Mouse (Mus musculus) olfactory bulb, adult 2 months (tissue): ENCODE results near the gene Exosc6. TPM values are rescaled to one million over a fixed set of nuclear protein-coding genes. Genes with fewer than 3 reads are reported as not detected.
A peak's percentile ranks its signal among the peaks of the same experiment; 100 is the strongest.
"Not testable (repeated sequence)": the region's sequence is repeated elsewhere in the genome, so short reads cannot be mapped to it uniquely, and the experiment has no call there.

Experiments
- H3K27ac ChIP-seq: fragments of 200-500 bp; 2 replicates; pipeline ENCODE4 v1.5.1; 2012; ENCODE audit warnings: low read depth, low read length; ENCODE audit not compliant: insufficient read depth
- H3K4me1 ChIP-seq: fragments of 200-500 bp; 2 replicates; pipeline ENCODE4 v1.6.1; 2012; ENCODE audit warnings: low read length; ENCODE audit not compliant: control insufficient read depth, insufficient read depth
- H3K4me3 ChIP-seq: fragments of 200-500 bp; 2 replicates; pipeline ENCODE4 v1.5.1; 2012; ENCODE audit warnings: mild to moderate bottlenecking, low read depth, low read length, moderate library complexity; ENCODE audit not compliant: insufficient read depth
- CTCF ChIP-seq: fragments of 200-500 bp; IDR thresholded peaks from 2 replicates; pipeline ENCODE4 v1.5.1; 2012; ENCODE audit warnings: low read depth, mild to moderate bottlenecking, low read length, moderate library complexity; ENCODE audit not compliant: insufficient read depth
- POLR2A ChIP-seq: fragments of 200-500 bp; IDR thresholded peaks from 2 replicates; pipeline ENCODE4 v1.6.1; 2012; ENCODE audit warnings: mild to moderate bottlenecking, low read depth, low read length, moderate library complexity; ENCODE audit not compliant: insufficient read depth
- WGBS: fragments of 180-500 bp; shearing (Covaris S2); methylation state at CpG from one replicate; pipeline ENCODE4 v1.1.7; 2018; 5-methylcytosine and 5-hydroxymethylcytosine counted together
- polyA plus RNA-seq: library from polyadenylated mRNA; stranded (reverse); fragments of >200 nt; gene quantifications from 2 replicates; pipeline ENCODE4 v1.2.4, GENCODE M21; 2012; ENCODE audit warnings: low replicate concordance; ENCODE audit not compliant: missing spikeins, insufficient read depth, insufficient read length

Exosc6 gene
- polyA plus RNA-seq, 1 experiment, result not detected

DNA sequence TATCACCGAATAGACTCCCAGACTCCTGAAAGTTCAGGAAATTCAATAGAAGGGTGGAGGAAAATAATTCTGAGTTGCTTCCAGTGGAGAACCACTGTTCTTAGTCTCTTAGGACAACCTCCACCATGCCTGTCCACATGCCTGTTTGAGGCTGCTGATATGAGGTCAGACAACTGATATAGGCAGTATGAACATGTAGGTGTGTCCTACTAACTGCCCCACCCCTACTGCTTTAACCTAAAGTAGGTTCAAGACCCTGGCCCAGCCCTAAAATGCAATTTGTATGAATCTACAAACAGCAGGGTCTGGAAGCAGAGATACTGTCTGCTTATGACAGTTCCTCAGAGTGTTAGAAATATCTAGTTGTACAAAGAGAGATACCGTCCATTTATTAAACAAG is 478 bp upstream of the Exosc6 start:
- no peak overlapping the region for H3K27ac ChIP-seq
- no peak overlapping the region for H3K4me3 ChIP-seq
- peaks cover 5% of the 10 kb centered on the region for H3K4me1 ChIP-seq
- WGBS, result 66% methylated on average over 2 of the region's 2 CpGs
- TF ChIP-seq POLR2A (no peak), CTCF (no peak)

DNA sequence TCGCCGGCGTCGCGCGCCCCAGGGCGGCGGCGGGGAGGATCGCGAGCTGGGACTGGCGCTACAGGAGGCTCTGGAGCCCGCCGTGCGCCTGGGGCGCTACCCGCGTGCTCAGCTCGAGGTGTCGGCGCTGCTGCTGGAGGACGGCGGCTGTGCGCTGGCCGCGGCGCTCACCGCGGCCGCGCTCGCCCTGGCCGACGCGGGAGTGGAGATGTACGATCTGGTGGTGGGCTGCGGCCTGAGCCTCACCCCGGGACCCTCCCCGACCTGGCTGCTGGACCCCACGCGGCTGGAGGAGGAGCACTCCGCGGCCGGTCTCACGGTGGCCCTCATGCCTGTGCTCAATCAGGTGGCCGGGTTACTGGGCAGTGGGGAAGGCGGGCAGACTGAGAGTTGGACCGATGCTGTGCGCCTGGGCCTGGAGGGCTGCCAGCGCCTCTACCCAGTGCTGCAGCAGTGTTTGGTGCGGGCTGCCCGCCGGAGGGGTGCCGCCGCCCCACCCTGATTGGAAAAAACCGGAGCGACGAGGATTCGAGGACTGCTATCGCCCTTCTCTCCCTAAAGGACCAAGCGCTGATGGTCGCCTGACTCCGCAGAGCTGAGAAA is 653 bp downstream of the Exosc6 start:
- Histone ChIP-seq H3K4me3 (peak overlapping the region; percentile 76), H3K4me1 (peaks cover 11% of the 10 kb centered on the region), H3K27ac (no peak overlapping the region)
- WGBS, result under 1% methylated on average over 63 of the region's 63 CpGs
- TF ChIP-seq CTCF (no peak), POLR2A (no peak; the same call in 1 of the 2 replicates)

DNA sequence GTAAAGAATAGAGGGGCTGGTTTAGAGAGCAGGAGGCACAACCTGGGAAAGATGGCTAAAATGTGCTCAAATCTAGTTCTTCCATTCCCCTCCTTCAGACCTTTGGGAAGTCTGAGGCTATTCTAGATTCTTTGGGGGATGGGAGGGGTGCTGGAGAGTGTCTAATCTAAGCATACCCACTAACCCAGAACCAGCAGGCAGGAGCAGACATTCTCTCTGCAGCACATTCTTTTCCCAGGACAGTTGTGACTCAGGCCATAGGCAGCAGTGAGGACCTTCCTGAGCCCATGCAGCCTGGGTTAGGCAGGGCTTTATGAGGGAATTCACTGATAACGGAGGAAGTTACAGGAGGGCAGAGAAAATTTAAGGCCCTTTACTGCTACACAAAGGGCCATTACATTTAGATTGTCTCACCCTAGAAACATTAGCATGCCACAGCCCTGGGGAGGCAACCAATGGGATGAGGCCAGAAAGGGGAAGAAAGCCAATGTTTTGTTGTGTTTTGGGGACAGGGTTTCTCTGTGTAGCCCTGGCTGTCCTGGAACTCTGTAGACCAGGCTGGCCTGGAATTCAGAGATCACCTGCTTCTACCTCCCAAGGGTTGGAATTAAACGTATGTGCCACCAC is 2.9 kb downstream of the Exosc6 start:
- TF ChIP-seq POLR2A (no peak), CTCF (no peak)
- 78% methylated on average over 2 of the region's 2 CpGs for WGBS

DNA sequence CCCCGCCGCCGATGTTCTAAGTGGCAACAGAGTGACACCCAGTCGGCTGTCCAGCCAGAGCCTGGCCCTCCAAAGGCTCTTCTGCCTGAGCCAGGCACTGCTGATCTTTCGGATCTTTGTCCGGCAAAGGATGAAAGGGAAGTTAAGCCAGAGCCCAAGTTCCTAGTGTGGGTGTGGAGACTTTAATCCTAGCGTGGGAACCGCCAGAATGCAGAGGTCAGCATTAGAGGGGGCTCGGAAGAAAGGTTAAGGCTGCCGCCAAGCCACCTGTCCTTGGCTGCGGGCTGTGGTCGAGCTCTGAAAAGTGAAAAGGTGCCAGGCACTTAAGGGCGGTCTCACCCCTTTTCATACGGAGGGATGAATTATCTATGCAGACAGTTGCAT is 5.5 kb downstream of the Exosc6 start:
- H3K27ac ChIP-seq, result no peak overlapping the region
- TF ChIP-seq POLR2A, result no peak
- TF ChIP-seq CTCF, result no peak
- H3K4me1 ChIP-seq, result peaks cover 12% of the 10 kb centered on the region
- peak overlapping the region; percentile 79 for H3K4me3 ChIP-seq
- whole genome bisulfite sequencing, result under 1% methylated on average over 14 of the region's 14 CpGs

More for the DNA sequence above, 2.9 kb downstream of the Exosc6 start:
- peaks cover 12% of the 10 kb centered on the region for H3K4me1 ChIP-seq
- no peak overlapping the region for H3K4me3 ChIP-seq
- H3K27ac ChIP-seq, result no peak overlapping the region

DNA sequence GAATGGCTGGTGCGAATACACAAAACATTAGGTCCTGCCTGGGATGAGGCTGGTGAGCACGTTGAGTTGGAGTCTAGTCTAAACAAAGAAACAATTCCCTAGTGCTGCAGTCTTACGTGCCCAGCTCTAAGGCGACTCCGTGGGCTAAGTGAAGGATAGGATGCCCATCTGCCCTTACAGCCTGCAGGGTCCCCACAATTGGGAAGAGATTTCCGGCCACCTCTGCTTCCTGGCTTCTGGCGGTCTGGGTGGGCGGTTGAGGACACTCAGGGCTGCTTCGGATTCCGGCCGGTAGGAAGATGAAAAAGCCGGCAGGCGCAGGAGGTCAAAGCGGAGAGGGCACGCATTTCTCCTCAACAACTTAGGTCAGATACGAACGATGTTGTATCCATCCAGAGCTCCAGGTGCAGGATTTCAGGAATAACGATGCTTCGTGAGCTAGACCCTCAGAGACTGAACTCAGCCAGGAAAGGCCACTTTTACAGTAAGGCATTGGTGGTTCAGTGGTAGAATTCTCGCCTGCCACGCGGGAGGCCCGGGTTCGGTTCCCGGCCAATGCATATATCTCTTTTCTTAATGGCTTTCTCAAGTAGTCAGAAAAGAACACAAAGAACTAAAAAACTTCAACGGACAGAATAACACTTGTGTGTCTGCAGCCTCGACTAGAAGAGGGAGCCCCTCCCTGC is 6.1 kb downstream of the Exosc6 start:
- TF ChIP-seq POLR2A, result no peak
- Histone ChIP-seq H3K27ac (peak overlapping the region; percentile 43; the same call in 1 of the 2 replicates), H3K4me1 (peaks cover 7% of the 10 kb centered on the region), H3K4me3 (peak overlapping the region; percentile 79)
- under 1% methylated on average over 27 of the region's 27 CpGs for WGBS

DNA sequence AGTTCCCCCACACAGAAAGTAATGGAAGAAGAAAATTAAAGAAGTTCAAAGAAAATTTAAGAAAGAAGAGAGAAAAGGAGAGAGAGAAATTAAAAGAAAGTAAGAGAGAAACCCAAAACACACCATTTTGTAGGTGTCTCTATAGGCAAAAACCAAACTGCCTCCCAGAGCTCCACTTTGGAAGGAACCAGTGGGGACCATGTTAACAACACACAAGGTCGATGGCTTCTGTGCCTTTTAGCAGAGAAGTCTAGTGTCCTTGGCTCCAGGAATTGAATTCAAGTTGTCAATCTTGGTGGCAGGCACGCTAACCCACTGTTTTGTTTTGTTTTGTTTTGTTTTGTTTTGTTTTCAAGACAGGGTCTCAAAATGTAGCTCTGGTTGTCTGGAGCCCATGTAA is 6.8 kb downstream of the Exosc6 start:
- Histone ChIP-seq H3K4me3 (no peak overlapping the region), H3K27ac (no peak overlapping the region), H3K4me1 (peaks cover 7% of the 10 kb centered on the region; the same call in 1 of the 2 replicates)
- TF ChIP-seq POLR2A (no peak), CTCF (no peak)
- WGBS, result 43% methylated on average over 2 of the region's 2 CpGs

DNA sequence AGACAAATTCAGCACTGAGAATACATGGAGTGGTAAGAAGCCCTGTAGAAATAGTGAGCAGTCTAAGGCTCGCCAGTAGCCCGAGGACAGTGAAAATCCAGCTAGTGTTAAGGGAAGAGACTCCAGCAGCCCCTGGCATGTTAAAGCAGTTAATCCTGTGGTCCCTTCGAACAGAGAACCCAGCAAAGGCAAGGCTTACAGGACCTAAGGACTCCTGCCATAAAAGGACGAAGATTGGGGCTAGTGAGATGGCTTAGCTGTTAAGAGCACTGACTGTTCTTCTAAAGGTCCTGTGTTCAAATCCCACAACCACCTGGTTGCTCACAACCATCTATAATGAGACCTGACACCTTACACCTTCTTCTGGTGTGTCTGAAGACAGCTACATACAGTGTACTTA is 10.2 kb downstream of the Exosc6 start:
- WGBS, result 71% methylated on average over 4 of the region's 4 CpGs
- TF ChIP-seq POLR2A, result no peak
- H3K27ac ChIP-seq, result no peak overlapping the region
- H3K4me1 ChIP-seq, result 0 out of 2 replicates have a peak, but pooled peaks cover 4% of the 10 kb centered on the region
- H3K4me3 ChIP-seq, result no peak overlapping the region

DNA sequence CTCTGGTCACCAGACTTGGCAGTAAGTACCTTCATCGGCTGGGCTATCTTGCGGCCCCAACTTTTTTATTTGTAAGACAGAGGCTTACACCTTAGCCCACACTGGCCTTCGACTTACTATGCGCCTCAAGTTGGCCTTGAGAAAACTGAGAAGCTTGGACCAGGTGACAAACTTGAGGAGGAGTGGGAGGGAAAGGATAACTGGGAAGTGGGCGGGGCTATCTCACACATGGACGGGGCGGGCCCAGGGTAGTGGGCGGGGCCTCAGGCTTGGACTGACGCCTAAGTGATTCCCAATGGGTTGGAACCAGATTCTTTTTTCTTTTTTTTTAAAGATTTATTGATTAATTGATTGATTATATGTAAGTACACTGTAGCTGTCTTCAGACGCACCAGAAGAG is 11.3 kb downstream of the Exosc6 start:
- no peak overlapping the region for H3K27ac ChIP-seq
- no peak for TF ChIP-seq POLR2A
- no peak for TF ChIP-seq CTCF
- H3K4me1 ChIP-seq, result no peaks in the 10 kb centered on the region
- no peak overlapping the region for H3K4me3 ChIP-seq
- 41% methylated on average over 10 of the region's 10 CpGs for WGBS

DNA sequence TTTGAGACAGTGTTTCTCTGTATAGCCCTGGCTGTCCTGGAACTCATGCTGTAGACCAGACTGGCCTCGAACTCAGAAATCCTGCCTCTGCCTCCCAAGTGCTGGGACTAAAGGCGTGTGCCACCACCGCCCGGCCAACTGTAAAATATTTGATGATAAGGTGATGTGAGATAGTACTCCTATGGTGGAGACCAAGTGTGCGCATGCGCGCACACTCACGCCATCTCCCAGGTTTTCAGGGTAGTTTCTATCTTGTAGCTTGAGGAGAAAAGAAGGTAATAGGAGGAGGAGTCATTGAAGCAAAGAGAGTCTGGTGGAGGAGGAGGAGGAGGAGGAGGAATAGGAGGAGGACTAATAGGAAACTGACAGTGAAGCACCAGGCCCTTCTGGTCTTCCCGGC is 12.5 kb downstream of the Exosc6 start:
- H3K27ac ChIP-seq, H3K4me3 ChIP-seq, H3K4me1 ChIP-seq: not testable (repeated sequence)
- 97% methylated on average over 9 of the region's 9 CpGs for WGBS

DNA sequence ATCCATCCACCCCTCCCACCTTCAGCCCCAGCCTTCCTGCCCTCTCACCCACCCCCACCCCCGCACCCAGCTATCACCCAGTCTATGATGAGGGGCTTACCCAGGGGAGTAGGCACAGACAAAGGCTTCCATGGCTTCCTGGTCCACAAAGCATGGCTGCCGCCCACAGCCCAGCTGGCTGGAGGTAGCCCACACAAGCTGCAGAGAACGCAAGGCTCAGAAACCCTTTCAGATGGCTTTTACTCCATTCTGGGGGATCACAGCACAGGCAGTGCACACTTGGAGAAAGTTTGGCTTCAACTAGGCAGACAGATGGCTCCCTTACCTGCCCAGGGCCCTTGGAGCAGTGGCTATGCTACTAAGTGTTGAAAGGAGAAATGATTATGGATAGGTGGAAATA is 19.8 kb downstream of the Exosc6 start:
- no peak overlapping the region for H3K4me3 ChIP-seq
- 64% methylated on average over 3 of the region's 3 CpGs for WGBS
- TF ChIP-seq CTCF (no peak), POLR2A (no peak)
- no peak overlapping the region for H3K27ac ChIP-seq
- peaks cover 7% of the 10 kb centered on the region for H3K4me1 ChIP-seq
